In the genomic region with DNA sequence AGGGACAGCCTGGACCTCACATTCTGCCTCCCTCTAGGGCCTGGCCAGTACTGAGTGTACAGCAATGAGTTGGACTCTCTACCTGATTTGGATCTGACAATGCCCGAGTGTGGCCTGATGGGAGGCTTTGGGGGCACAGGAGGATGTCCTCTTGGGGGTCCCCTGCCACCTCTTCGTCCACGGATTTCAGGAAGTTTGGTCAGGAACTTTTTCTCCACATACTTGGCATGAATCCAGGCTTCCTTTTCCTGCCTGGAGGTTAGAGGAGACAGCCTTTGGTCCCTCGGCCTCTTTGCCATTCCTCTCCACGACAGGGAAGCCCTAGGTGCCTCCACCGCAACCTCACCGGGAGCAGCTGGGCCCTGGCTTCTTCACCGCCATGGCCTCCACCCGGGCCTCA, we compare ENCODE assay signal across 18 mouse cellular contexts. TPM values are rescaled to one million over a fixed set of nuclear protein-coding genes. Genes with fewer than 3 reads are reported as not detected.
DNase-seq lines count a peak whose midpoint lies in the region; ATAC-seq and TF ChIP-seq lines count a peak whose summit lies in the region.
"Had no signal": no experiment of that assay in that cellular context is flagged by ENCODE, and none has a peak within 500 bp of the region (broad histone marks: within the 10 kb centered on the region; RNA-seq: fewer than 3 reads in every experiment).

No protein-coding gene starts in this region.

- peaks cover 6% of the 10 kb centered on the region; the same call in 1 of the 2 replicates for H3K27me3 ChIP-seq in heart, embryonic 10.5 days (ENCODE audit: insufficient read depth, poor library complexity, severe bottlenecking)
- H3K27me3 ChIP-seq in liver, embryonic 11.5 days (replicated peaks; ENCODE audit: control insufficient read depth, insufficient read depth, low read length), result no peaks in the 10 kb centered on the region
- H3K27me3 ChIP-seq in liver, postnatal 0 days (ENCODE audit: insufficient read depth, low read length), result no peaks in the 10 kb centered on the region
- H3K27me3 ChIP-seq in embryonic facial prominence, embryonic 12.5 days, result no peaks in the 10 kb centered on the region
- 0 out of 2 replicates have a peak, but pooled peaks cover 4% of the 10 kb centered on the region for H3K27me3 ChIP-seq in liver, embryonic 13.5 days
- H3K27me3 ChIP-seq: intestine, embryonic 15.5 days had no signal

- H3K9ac ChIP-seq in liver, embryonic 11.5 days (ENCODE audit: low read depth, low read length), result no peak overlapping the region; the same call in 1 of the 2 replicates
- H3K9ac ChIP-seq in liver, postnatal 0 days (replicated peaks), result no peak overlapping the region
- no peak overlapping the region for H3K9ac ChIP-seq in embryonic facial prominence, embryonic 12.5 days
- H3K9ac ChIP-seq in liver, embryonic 13.5 days, result 0 out of 2 replicates have a peak overlapping the region, but pooled peaks have one; percentile 20
- H3K9ac ChIP-seq: intestine, embryonic 15.5 days; liver, embryonic 14.5 days; midbrain, embryonic 12.5 days; neural tube, embryonic 12.5 days had no signal

- no peak for ATAC-seq in liver, embryonic 11.5 days (replicated peaks; ENCODE audit: low FRiP score)
- ATAC-seq in liver, postnatal 0 days, result no peak
- no peak for ATAC-seq in embryonic facial prominence, embryonic 12.5 days (ENCODE audit: insufficient number of reproducible peaks, insufficient read depth, low FRiP score, low TSS enrichment)
- ATAC-seq in liver, embryonic 13.5 days (ENCODE audit: low read depth), result no peak
- ATAC-seq: intestine, embryonic 15.5 days had no signal

- TF ChIP-seq CTCF in liver, postnatal 0 days (IDR thresholded peaks at IDR 0.05; ENCODE audit: low read depth), result no peak

- H3K4me3 ChIP-seq in heart, embryonic 10.5 days, result peak overlapping the region; percentile 8; the same call in 1 of the 2 replicates
- no peak overlapping the region for H3K4me3 ChIP-seq in liver, embryonic 11.5 days (ENCODE audit: low read depth, low read length)
- no peak overlapping the region for H3K4me3 ChIP-seq in liver, postnatal 0 days (ENCODE audit: low read depth, low read length)
- no peak overlapping the region for H3K4me3 ChIP-seq in embryonic facial prominence, embryonic 12.5 days
- H3K4me3 ChIP-seq in liver, embryonic 13.5 days (replicated peaks), result no peak overlapping the region
- H3K4me3 ChIP-seq: intestine, embryonic 15.5 days; midbrain, embryonic 12.5 days; neural tube, embryonic 12.5 days had no signal

- no peak overlapping the region; the same call in 1 of the 2 replicates for H3K4me2 ChIP-seq in liver, embryonic 11.5 days
- no peak overlapping the region for H3K4me2 ChIP-seq in liver, postnatal 0 days (ENCODE audit: low read depth, low read length)
- no peak overlapping the region for H3K4me2 ChIP-seq in embryonic facial prominence, embryonic 12.5 days (replicated peaks)
- H3K4me2 ChIP-seq in liver, embryonic 13.5 days, result no peak overlapping the region
- H3K4me2 ChIP-seq: intestine, embryonic 15.5 days; midbrain, embryonic 12.5 days; neural tube, embryonic 12.5 days had no signal

- intact Hi-C loops in heart, postnatal 14 days (cut with DNase I), result no loop called here

- TF ChIP-seq EP300 in liver, postnatal 0 days (IDR thresholded peaks at IDR 0.05; ENCODE audit: low read depth), result no peak

- peak overlapping the region; percentile 74 for H3K27ac ChIP-seq in heart, embryonic 10.5 days
- H3K27ac ChIP-seq in liver, embryonic 11.5 days (ENCODE audit: low read depth, low read length), result 0 out of 2 replicates have a peak overlapping the region, but pooled peaks have one; percentile 22
- no peak overlapping the region for H3K27ac ChIP-seq in liver, postnatal 0 days (ENCODE audit: low read depth)
- H3K27ac ChIP-seq in embryonic facial prominence, embryonic 12.5 days, result peak overlapping the region; percentile 8; the same call in 1 of the 2 replicates
- peak overlapping the region; percentile 56 for H3K27ac ChIP-seq in liver, embryonic 13.5 days
- H3K27ac ChIP-seq: liver, embryonic 14.5 days; midbrain, embryonic 12.5 days; neural tube, embryonic 12.5 days had no signal

- WGBS in heart, embryonic 10.5 days, result 74% methylated on average over 9 of the region's 9 CpGs
- 77% methylated on average over 9 of the region's 9 CpGs for WGBS in liver, embryonic 11.5 days
- WGBS in liver, postnatal 0 days (ENCODE audit: insufficient replicate concordance), result 66% methylated on average over 9 of the region's 9 CpGs
- 76% methylated on average over 9 of the region's 9 CpGs for WGBS in embryonic facial prominence, embryonic 12.5 days
- WGBS in liver, embryonic 13.5 days (ENCODE audit: insufficient replicate concordance), result 70% methylated on average over 9 of the region's 9 CpGs

- DNase-seq in heart, embryonic 10.5 days (ENCODE audit: low spot score), result no peak
- no peak for DNase-seq in heart, postnatal 14 days
- no peak for DNase-seq in liver, embryonic 11.5 days (ENCODE audit: low spot score)
- no peak for DNase-seq in liver, postnatal 0 days
- DNase-seq in liver, embryonic 13.5 days, result no peak
- no peak for DNase-seq in layer of hippocampus, postnatal 14 days (ENCODE audit: low spot score in 2 of 2)
- DNase-seq in cerebellum, postnatal 25 days, result no peak
- DNase-seq: B cell, adult 2 months; layer of hippocampus, postnatal 36 days; thymus, adult 2 months had no signal

- peaks cover 61% of the 10 kb centered on the region for H3K4me1 ChIP-seq in heart, embryonic 10.5 days
- H3K4me1 ChIP-seq in liver, embryonic 11.5 days (replicated peaks; ENCODE audit: control insufficient read depth, insufficient read depth, low read length), result peaks cover 43% of the 10 kb centered on the region
- H3K4me1 ChIP-seq in liver, postnatal 0 days (ENCODE audit: insufficient read depth), result peaks cover 34% of the 10 kb centered on the region
- peaks cover 11% of the 10 kb centered on the region; the same call in 1 of the 2 replicates for H3K4me1 ChIP-seq in embryonic facial prominence, embryonic 12.5 days
- peaks cover 81% of the 10 kb centered on the region for H3K4me1 ChIP-seq in liver, embryonic 13.5 days (replicated peaks)

- 0 out of 2 replicates have a peak, but pooled peaks cover 2% of the 10 kb centered on the region for H3K36me3 ChIP-seq in heart, embryonic 10.5 days
- no peaks in the 10 kb centered on the region for H3K36me3 ChIP-seq in liver, embryonic 11.5 days (ENCODE audit: control insufficient read depth, insufficient read depth, low read length)
- H3K36me3 ChIP-seq in liver, postnatal 0 days (replicated peaks; ENCODE audit: insufficient read depth, low read length), result 0 out of 2 replicates have a peak, but pooled peaks cover 11% of the 10 kb centered on the region
- H3K36me3 ChIP-seq in embryonic facial prominence, embryonic 12.5 days, result no peaks in the 10 kb centered on the region
- H3K36me3 ChIP-seq in liver, embryonic 13.5 days, result no peaks in the 10 kb centered on the region
- H3K36me3 ChIP-seq: intestine, embryonic 15.5 days; midbrain, embryonic 12.5 days; neural tube, embryonic 12.5 days had no signal

- no peaks in the 10 kb centered on the region for H3K9me3 ChIP-seq in heart, embryonic 10.5 days
- H3K9me3 ChIP-seq in liver, embryonic 11.5 days (ENCODE audit: control insufficient read depth, low read length), result no peaks in the 10 kb centered on the region
- no peaks in the 10 kb centered on the region for H3K9me3 ChIP-seq in liver, postnatal 0 days (ENCODE audit: low read length)
- no peaks in the 10 kb centered on the region for H3K9me3 ChIP-seq in embryonic facial prominence, embryonic 12.5 days
- H3K9me3 ChIP-seq in liver, embryonic 13.5 days (replicated peaks), result no peaks in the 10 kb centered on the region
- H3K9me3 ChIP-seq: G1E; intestine, embryonic 15.5 days; midbrain, embryonic 12.5 days; neural tube, embryonic 12.5 days had no signal

RNA-seq across cellular contexts. Expression of a gene that starts 3.0 kb away (rescaled TPM):
- polyA plus RNA-seq in heart, embryonic 10.5 days (2016; fragmentation: Nextera tagmentation; extraction: Ambion mirVana), result 5.0 and 6.2 TPM in 2 replicates
- total RNA-seq in heart, postnatal 14 days (2021), result 1 to 10 TPM; 3.1 to 3.8 TPM
- polyA plus RNA-seq in liver, embryonic 11.5 days (2014; fragmentation: Nextera tagmentation; extraction: Ambion mirVana), result 2.3 and 3.6 TPM in 2 replicates
- 0.92 and 0.95 TPM in 2 replicates for polyA plus RNA-seq in liver, postnatal 0 days (2015; fragmentation: Nextera tagmentation; extraction: Ambion mirVana)
- polyA plus RNA-seq in embryonic facial prominence, embryonic 12.5 days (2016; fragmentation: Nextera tagmentation; extraction: Ambion mirVana), result 2.9 and 3.0 TPM in 2 replicates
- 0.89 and 1.3 TPM in 2 replicates for polyA plus RNA-seq in liver, embryonic 13.5 days (2015; fragmentation: Nextera tagmentation; extraction: Ambion mirVana)
- 1 to 10 TPM; 1.1 to 1.2 TPM for total RNA-seq in layer of hippocampus, postnatal 14 days (2021)

RNA-seq across cellular contexts. Expression of a gene that starts 6.4 kb away (rescaled TPM):
- not detected in 2 replicates for polyA plus RNA-seq in heart, embryonic 10.5 days (2016; fragmentation: Nextera tagmentation; extraction: Ambion mirVana)
- not detected for total RNA-seq in heart, postnatal 14 days (2021)
- polyA plus RNA-seq in liver, embryonic 11.5 days (2014; fragmentation: Nextera tagmentation; extraction: Ambion mirVana), result not detected in 2 replicates
- polyA plus RNA-seq in liver, postnatal 0 days (2015; fragmentation: Nextera tagmentation; extraction: Ambion mirVana), result not detected in 2 replicates
- not detected in 2 replicates for polyA plus RNA-seq in embryonic facial prominence, embryonic 12.5 days (2016; fragmentation: Nextera tagmentation; extraction: Ambion mirVana)
- not detected in 2 replicates for polyA plus RNA-seq in liver, embryonic 13.5 days (2015; fragmentation: Nextera tagmentation; extraction: Ambion mirVana)
- total RNA-seq in layer of hippocampus, postnatal 14 days (2021), result not detected
- total RNA-seq: common myeloid progenitor, adult 5-6 weeks; G1E; layer of hippocampus, postnatal 36 days had no signal
- polyA plus RNA-seq: frontal cortex, adult 2 months; G1E; intestine, embryonic 15.5 days; liver, embryonic 14.5 days; midbrain, embryonic 12.5 days; neural tube, embryonic 12.5 days; thymus, adult 2 months had no signal

RNA-seq across cellular contexts. Expression of a gene that starts 11.1 kb away (rescaled TPM):
- polyA plus RNA-seq in heart, embryonic 10.5 days (2016; fragmentation: Nextera tagmentation; extraction: Ambion mirVana), result 10.6 and 16.2 TPM in 2 replicates
- total RNA-seq in heart, postnatal 14 days (2021), result 1 to 10 TPM; 2.3 to 6.8 TPM
- 8.6 and 8.7 TPM in 2 replicates for polyA plus RNA-seq in liver, embryonic 11.5 days (2014; fragmentation: Nextera tagmentation; extraction: Ambion mirVana)
- polyA plus RNA-seq in liver, postnatal 0 days (2015; fragmentation: Nextera tagmentation; extraction: Ambion mirVana), result 6.5 and 7.1 TPM in 2 replicates
- polyA plus RNA-seq in embryonic facial prominence, embryonic 12.5 days (2016; fragmentation: Nextera tagmentation; extraction: Ambion mirVana), result 0.83 and 1.3 TPM in 2 replicates
- polyA plus RNA-seq in liver, embryonic 13.5 days (2015; fragmentation: Nextera tagmentation; extraction: Ambion mirVana), result 4.4 and 4.9 TPM in 2 replicates
- under 1 TPM in 1 of 2 experiments, not detected in 1; 0.30 TPM for total RNA-seq in layer of hippocampus, postnatal 14 days (2021)
- total RNA-seq: layer of hippocampus, postnatal 36 days had no signal

RNA-seq across cellular contexts. Expression of a gene that starts 16.5 kb away (rescaled TPM):
- 5.5 and 8.7 TPM in 2 replicates for polyA plus RNA-seq in heart, embryonic 10.5 days (2016; fragmentation: Nextera tagmentation; extraction: Ambion mirVana)
- 1 to 10 TPM in 1 of 2 experiments, under 1 TPM in 1; 0.95 to 1.1 TPM for total RNA-seq in heart, postnatal 14 days (2021)
- polyA plus RNA-seq in liver, embryonic 11.5 days (2014; fragmentation: Nextera tagmentation; extraction: Ambion mirVana), result 3.2 and 4.0 TPM in 2 replicates
- 0.90 and 1.2 TPM in 2 replicates for polyA plus RNA-seq in liver, postnatal 0 days (2015; fragmentation: Nextera tagmentation; extraction: Ambion mirVana)
- 21.4 and 23.6 TPM in 2 replicates for polyA plus RNA-seq in embryonic facial prominence, embryonic 12.5 days (2016; fragmentation: Nextera tagmentation; extraction: Ambion mirVana)
- polyA plus RNA-seq in liver, embryonic 13.5 days (2015; fragmentation: Nextera tagmentation; extraction: Ambion mirVana), result 0.89 and 1.0 TPM in 2 replicates
- 1 to 10 TPM; 1.5 to 2.1 TPM for total RNA-seq in layer of hippocampus, postnatal 14 days (2021)

RNA-seq across cellular contexts. Expression of a gene that starts 16.6 kb away (rescaled TPM):
- polyA plus RNA-seq in heart, embryonic 10.5 days (2016; fragmentation: Nextera tagmentation; extraction: Ambion mirVana), result 8.3 and 12.7 TPM in 2 replicates
- total RNA-seq in heart, postnatal 14 days (2021), result 10 to 100 TPM; 43.5 to 45.8 TPM
- 9.5 and 10.5 TPM in 2 replicates for polyA plus RNA-seq in liver, embryonic 11.5 days (2014; fragmentation: Nextera tagmentation; extraction: Ambion mirVana)
- polyA plus RNA-seq in liver, postnatal 0 days (2015; fragmentation: Nextera tagmentation; extraction: Ambion mirVana), result 1.0 and 1.4 TPM in 2 replicates
- 14.2 and 15.9 TPM in 2 replicates for polyA plus RNA-seq in embryonic facial prominence, embryonic 12.5 days (2016; fragmentation: Nextera tagmentation; extraction: Ambion mirVana)
- polyA plus RNA-seq in liver, embryonic 13.5 days (2015; fragmentation: Nextera tagmentation; extraction: Ambion mirVana), result 2.3 and 2.8 TPM in 2 replicates
- total RNA-seq in layer of hippocampus, postnatal 14 days (2021), result 100 to 1,000 TPM; 108 to 124 TPM
